In the genomic region with DNA sequence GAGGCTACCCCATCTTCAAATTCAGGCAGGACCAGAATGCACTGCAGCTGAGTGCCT, we compare ENCODE assay signal across 8 mouse cellular contexts. TPM values are rescaled to one million over a fixed set of nuclear protein-coding genes. Genes with fewer than 3 reads are reported as not detected.
DNase-seq lines count a peak whose midpoint lies in the region; ATAC-seq and TF ChIP-seq lines count a peak whose summit lies in the region.

TSS of gene BC029722 (minus strand) at position 35 of the 57 bp plus-strand sequence.

- no peak for TF ChIP-seq CTCF in G1E (IDR thresholded peaks at IDR 0.05; ENCODE audit: low read depth, low read length)
- no peak for TF ChIP-seq CTCF in forebrain, postnatal 0 days (IDR thresholded peaks at IDR 0.05; ENCODE audit: low read depth)
- no peak for TF ChIP-seq CTCF in liver, postnatal 0 days (IDR thresholded peaks at IDR 0.05; ENCODE audit: low read depth)

- H3K27ac ChIP-seq in forebrain, postnatal 0 days (ENCODE audit: low read depth, low read length): peak within 1 kb of the TSS; percentile 81
- H3K27ac ChIP-seq in hindbrain, embryonic 15.5 days (replicated peaks): peak within 1 kb of the TSS; percentile 80
- peak within 1 kb of the TSS; percentile 88 for H3K27ac ChIP-seq in liver, postnatal 0 days (ENCODE audit: low read depth)

- peak within 1 kb of the TSS; percentile 93 for H3K4me2 ChIP-seq in forebrain, postnatal 0 days (ENCODE audit: low read depth)
- H3K4me2 ChIP-seq in hindbrain, embryonic 15.5 days: peak within 1 kb of the TSS; percentile 83
- H3K4me2 ChIP-seq in liver, postnatal 0 days (ENCODE audit: low read depth, low read length): peak within 1 kb of the TSS; percentile 99

- H3K9me3 ChIP-seq in G1E (replicated peaks): no peaks in the 10 kb centered on the region
- H3K9me3 ChIP-seq in forebrain, postnatal 0 days (ENCODE audit: low read length): no peaks in the 10 kb centered on the region
- no peaks in the 10 kb centered on the region for H3K9me3 ChIP-seq in hindbrain, embryonic 15.5 days
- H3K9me3 ChIP-seq in liver, postnatal 0 days (ENCODE audit: low read length): no peaks in the 10 kb centered on the region

- H3K36me3 ChIP-seq in G1E (replicated peaks): peaks cover 73% of the 10 kb centered on the region
- H3K36me3 ChIP-seq in forebrain, postnatal 0 days (ENCODE audit: insufficient read depth): peaks cover 53% of the 10 kb centered on the region
- H3K36me3 ChIP-seq in hindbrain, embryonic 15.5 days: peaks cover 44% of the 10 kb centered on the region
- peaks cover 34% of the 10 kb centered on the region for H3K36me3 ChIP-seq in liver, postnatal 0 days (replicated peaks; ENCODE audit: insufficient read depth, low read length)

- TF ChIP-seq EP300 in liver, postnatal 0 days (IDR thresholded peaks at IDR 0.05; ENCODE audit: low read depth): no peak

- H3K9ac ChIP-seq in forebrain, postnatal 0 days: peak within 1 kb of the TSS; percentile 79
- peak within 1 kb of the TSS; percentile 77 for H3K9ac ChIP-seq in hindbrain, embryonic 15.5 days
- H3K9ac ChIP-seq in liver, postnatal 0 days (replicated peaks): peak within 1 kb of the TSS; percentile 91

- DNase-seq in adrenal gland, adult 18-20 months (ENCODE audit: low spot score in 2 of 2): no peak
- DNase-seq in adrenal gland, adult (ENCODE audit: inconsistent age in 2 of 2, low spot score in 1 of 2): no peak
- DNase-seq in G1E (ENCODE audit: low spot score): no peak
- DNase-seq in forebrain, postnatal 0 days: no peak
- DNase-seq in liver, postnatal 0 days: no peak
- DNase-seq in yolk sac, embryonic 10.5 days (ENCODE audit: low spot score): no peak

- no peak for ATAC-seq in G1E (ENCODE audit: extremely low read depth, insufficient number of reproducible peaks, low FRiP score, poor library complexity, severe bottlenecking)
- no peak for ATAC-seq in forebrain, postnatal 0 days
- ATAC-seq in hindbrain, embryonic 15.5 days (ENCODE audit: low FRiP score, low read depth): no peak
- ATAC-seq in liver, postnatal 0 days: no peak
- no peak for ATAC-seq in cerebellum, adult (ENCODE audit: insufficient number of reproducible peaks, low FRiP score, low TSS enrichment)

- peaks cover 65% of the 10 kb centered on the region for H3K4me1 ChIP-seq in G1E (ENCODE audit: insufficient read depth, low read depth, low read length)
- peaks cover 6% of the 10 kb centered on the region; the same call in 1 of the 2 replicates for H3K4me1 ChIP-seq in forebrain, postnatal 0 days (ENCODE audit: insufficient read depth)
- peaks cover 26% of the 10 kb centered on the region for H3K4me1 ChIP-seq in hindbrain, embryonic 15.5 days (replicated peaks)
- H3K4me1 ChIP-seq in liver, postnatal 0 days (ENCODE audit: insufficient read depth): peaks cover 15% of the 10 kb centered on the region

- H3K27me3 ChIP-seq in G1E (ENCODE audit: insufficient read depth, low read length): peaks cover 7% of the 10 kb centered on the region; the same call in 1 of the 2 replicates
- H3K27me3 ChIP-seq in forebrain, postnatal 0 days (ENCODE audit: insufficient read depth, low read length): no peaks in the 10 kb centered on the region
- H3K27me3 ChIP-seq in hindbrain, embryonic 15.5 days: no peaks in the 10 kb centered on the region
- no peaks in the 10 kb centered on the region for H3K27me3 ChIP-seq in liver, postnatal 0 days (ENCODE audit: insufficient read depth, low read length)

- peak within 1 kb of the TSS; percentile 91 for H3K4me3 ChIP-seq in G1E (ENCODE audit: low read depth, low read length)
- H3K4me3 ChIP-seq in forebrain, postnatal 0 days (ENCODE audit: low read depth, low read length): peak within 1 kb of the TSS; percentile 54
- peak within 1 kb of the TSS; percentile 58 for H3K4me3 ChIP-seq in hindbrain, embryonic 15.5 days
- peak within 1 kb of the TSS; percentile 80 for H3K4me3 ChIP-seq in liver, postnatal 0 days (ENCODE audit: low read depth, low read length)

RNA-seq across cellular contexts. Expression of gene BC029722, which starts in this region (rescaled TPM):
- 100 to 1,000 TPM; 171 to 240 TPM for total RNA-seq in adrenal gland, adult 18-20 months (2021)
- 9.2 and 12.8 TPM in 2 replicates for total RNA-seq in G1E (2014; fragmentation: Nextera tagmentation)
- total RNA-seq in G1E (2017): 19.0 and 20.4 TPM in 2 replicates
- polyA plus RNA-seq in G1E (2012): 36.3 and 45.0 TPM in 2 replicates
- 26.4 and 31.4 TPM in 2 replicates for total RNA-seq in forebrain, postnatal 0 days (2014; rRNA removed)
- 53.4 and 55.5 TPM in 2 replicates for polyA plus RNA-seq in forebrain, postnatal 0 days (2015; fragmentation: Nextera tagmentation; extraction: Ambion mirVana)
- 39.1 and 42.7 TPM in 2 replicates for polyA plus RNA-seq in hindbrain, embryonic 15.5 days (2015; fragmentation: Nextera tagmentation; extraction: Ambion mirVana)
- 6.6 and 7.5 TPM in 2 replicates for polyA plus RNA-seq in liver, postnatal 0 days (2015; fragmentation: Nextera tagmentation; extraction: Ambion mirVana)
